Mouse (Mus musculus): ENCODE measurements around the gene Fam3b.

GRCm38 (mm10) chr16:97431328-97431727 is 83.3 kb downstream of the Fam3b start:
- no peak for TF ChIP-seq CTCF (IDR thresholded peaks at IDR 0.05; ENCODE audit: control insufficient read depth, insufficient read depth, low read length)
- TF ChIP-seq POLR2A (IDR thresholded peaks at IDR 0.05; ENCODE audit: borderline replicate concordance, control insufficient read depth, low read depth, low read length) = no peak
